In the genomic region with DNA sequence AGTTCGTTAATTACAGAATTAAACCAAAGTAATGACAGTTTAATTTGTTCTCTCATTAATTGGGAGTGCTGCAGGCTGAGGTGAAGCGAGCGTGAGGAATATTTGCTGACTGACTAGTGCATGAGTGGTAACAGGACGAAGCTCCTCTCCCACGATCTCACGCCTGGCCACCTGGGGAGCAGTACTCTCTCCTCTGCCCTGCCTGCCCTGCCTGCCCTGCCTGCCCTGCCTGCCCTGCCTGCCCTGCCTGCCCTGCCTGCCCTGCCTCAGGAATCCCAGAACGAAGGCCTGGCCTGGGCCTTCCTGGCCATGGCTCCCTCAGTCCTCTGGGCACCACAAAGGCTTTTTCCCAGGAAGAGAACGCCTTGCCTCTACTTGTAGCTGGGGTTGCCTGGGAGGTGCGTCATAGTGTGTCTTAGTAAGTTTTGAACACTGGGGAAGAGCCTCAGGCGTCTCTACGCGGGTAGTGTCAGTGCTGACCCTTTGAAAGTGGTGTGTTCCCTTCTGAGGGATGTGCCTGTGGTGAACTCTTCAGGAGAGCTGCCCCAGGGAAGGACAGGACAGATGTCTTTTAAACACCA, we compare ENCODE assay signal across 8 mouse cellular contexts.
DNase-seq lines count a peak whose midpoint lies in the region; ATAC-seq lines count a peak whose summit lies in the region.

No protein-coding gene starts in this region.

- peak overlapping the region; percentile 41 for H3K4me3 ChIP-seq in heart, embryonic 12.5 days
- H3K4me3 ChIP-seq in embryonic facial prominence, embryonic 13.5 days, result peak overlapping the region; percentile 34
- peak overlapping the region; percentile 28 for H3K4me3 ChIP-seq in midbrain, embryonic 13.5 days (replicated peaks)

- peaks cover 21% of the 10 kb centered on the region for H3K27me3 ChIP-seq in heart, embryonic 12.5 days (replicated peaks)
- H3K27me3 ChIP-seq in embryonic facial prominence, embryonic 13.5 days, result peaks cover 44% of the 10 kb centered on the region
- 0 out of 2 replicates have a peak, but pooled peaks cover 10% of the 10 kb centered on the region for H3K27me3 ChIP-seq in midbrain, embryonic 13.5 days

- H3K4me1 ChIP-seq in heart, embryonic 12.5 days (replicated peaks), result peaks cover 18% of the 10 kb centered on the region
- peaks cover 42% of the 10 kb centered on the region for H3K4me1 ChIP-seq in embryonic facial prominence, embryonic 13.5 days
- H3K4me1 ChIP-seq in midbrain, embryonic 13.5 days (replicated peaks), result peaks cover 53% of the 10 kb centered on the region

- peak overlapping the region; percentile 77 for H3K4me2 ChIP-seq in heart, embryonic 12.5 days
- H3K4me2 ChIP-seq in embryonic facial prominence, embryonic 13.5 days, result peak overlapping the region; percentile 62
- H3K4me2 ChIP-seq in midbrain, embryonic 13.5 days (replicated peaks), result peak overlapping the region; percentile 57

- intact Hi-C loops in heart, postnatal 14 days (cut with DNase I), result no loop called here

- peak overlapping the region; percentile 59; the same call in 1 of the 2 replicates for H3K9ac ChIP-seq in heart, embryonic 12.5 days
- H3K9ac ChIP-seq in embryonic facial prominence, embryonic 13.5 days, result peak overlapping the region; percentile 46; the same call in 1 of the 2 replicates
- H3K9ac ChIP-seq in midbrain, embryonic 13.5 days (replicated peaks), result peak overlapping the region; percentile 52

- no peak for ATAC-seq in heart, embryonic 12.5 days (ENCODE audit: insufficient number of reproducible peaks, low FRiP score)
- no peak for ATAC-seq in embryonic facial prominence, embryonic 13.5 days (ENCODE audit: insufficient number of reproducible peaks, insufficient read depth, low FRiP score, low TSS enrichment, low read depth)
- peak; percentile 51 for ATAC-seq in midbrain, embryonic 13.5 days
- ATAC-seq in granulocyte monocyte progenitor cell, adult 5-6 weeks (replicated peaks; ENCODE audit: poor library complexity, severe bottlenecking), result no peak; the same call in 1 of the 2 replicates

- no peak overlapping the region for H3K27ac ChIP-seq in heart, embryonic 12.5 days (ENCODE audit: poor library complexity, severe bottlenecking)
- no peak overlapping the region for H3K27ac ChIP-seq in embryonic facial prominence, embryonic 13.5 days
- H3K27ac ChIP-seq in midbrain, embryonic 13.5 days, result peak overlapping the region; percentile 68

- no peaks in the 10 kb centered on the region for H3K9me3 ChIP-seq in heart, embryonic 12.5 days (replicated peaks)
- H3K9me3 ChIP-seq in embryonic facial prominence, embryonic 13.5 days, result no peaks in the 10 kb centered on the region
- no peaks in the 10 kb centered on the region for H3K9me3 ChIP-seq in midbrain, embryonic 13.5 days

- no peaks in the 10 kb centered on the region for H3K36me3 ChIP-seq in heart, embryonic 12.5 days
- H3K36me3 ChIP-seq in embryonic facial prominence, embryonic 13.5 days, result no peaks in the 10 kb centered on the region
- H3K36me3 ChIP-seq in midbrain, embryonic 13.5 days, result no peaks in the 10 kb centered on the region

- WGBS in heart, embryonic 12.5 days, result 35% methylated on average over 12 of the region's 12 CpGs
- WGBS in embryonic facial prominence, embryonic 13.5 days, result 23% methylated on average over 12 of the region's 12 CpGs
- WGBS in midbrain, embryonic 13.5 days, result 7% methylated on average over 12 of the region's 12 CpGs

- no peak for DNase-seq in heart, postnatal 14 days
- DNase-seq in kidney, adult 18-20 months, result peak; percentile 55
- DNase-seq in adrenal gland, adult 8-10 months, result no peak
- no peak for DNase-seq in right cerebral cortex, postnatal 10 days (ENCODE audit: low spot score in 2 of 2)
